Mouse (Mus musculus) layer of hippocampus, adult 9-10 months (tissue): ENCODE results near the gene Dclk1.
A peak's percentile ranks its signal among the peaks of the same experiment; 100 is the strongest.

Experiments
- DNase-seq: peaks from one replicate; pipeline ENCODE4 v3.0.0; 2022; ENCODE audit warnings: low spot score

Gene Dclk1

DNA sequence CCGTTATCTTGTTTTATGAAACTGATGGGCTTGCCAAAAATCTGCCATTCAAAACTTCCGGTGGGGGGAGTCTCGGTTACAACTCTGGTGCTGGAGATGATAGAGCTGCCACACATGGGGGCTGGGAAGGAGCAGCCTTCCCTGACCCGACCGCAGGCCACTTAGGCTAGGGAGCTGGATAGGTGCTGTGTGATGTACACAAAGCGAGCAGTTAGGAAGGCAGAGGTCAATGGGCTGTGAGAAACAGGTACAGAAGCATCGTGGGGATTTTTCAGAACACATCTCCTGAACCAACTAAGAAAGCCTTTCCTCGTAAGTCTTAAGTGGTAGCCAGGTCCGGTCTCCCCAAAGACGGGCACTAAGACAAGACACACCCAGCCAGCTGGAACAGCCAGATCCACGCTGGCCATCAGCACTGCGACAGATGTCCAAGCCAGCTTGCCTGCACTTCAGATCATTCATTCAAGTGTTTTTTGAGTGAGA is 297.7 kb downstream of the Dclk1 start:
- DNase-seq, result no peak

DNA sequence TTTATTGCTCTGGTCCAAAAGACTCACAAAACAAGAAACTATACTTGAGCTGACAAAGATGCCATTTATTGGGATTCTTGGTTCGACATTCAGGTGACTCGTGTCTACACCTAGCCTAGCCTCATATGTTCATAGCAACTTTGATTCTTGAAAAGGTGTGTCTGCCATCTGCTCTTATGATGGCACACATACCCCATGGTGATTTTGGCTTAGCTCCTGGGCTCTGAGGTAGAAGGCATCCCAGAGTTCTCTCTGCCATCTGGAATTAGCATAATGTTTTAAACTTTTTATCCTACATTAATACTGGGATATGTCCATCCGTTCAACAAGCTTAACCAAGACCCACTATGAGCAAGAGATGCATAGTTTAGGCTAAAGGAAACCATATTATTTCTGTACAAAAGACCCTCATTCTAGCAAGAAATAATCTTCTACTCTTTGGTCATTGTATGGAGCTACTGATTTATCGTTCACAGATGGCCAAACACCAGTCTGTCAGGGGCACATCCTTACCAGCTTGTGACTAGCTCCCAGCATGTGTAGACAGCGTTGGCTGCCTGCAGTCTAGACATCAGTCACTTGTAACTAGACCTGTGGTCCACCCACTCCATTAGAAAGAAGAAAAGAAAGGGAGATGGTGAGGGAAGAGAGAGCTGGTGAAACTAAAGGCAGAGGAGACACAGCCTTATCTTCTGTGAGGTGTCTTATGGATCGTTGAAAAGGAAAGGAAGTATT is 298.4 kb downstream of the Dclk1 start:
- DNase-seq, result no peak

DNA sequence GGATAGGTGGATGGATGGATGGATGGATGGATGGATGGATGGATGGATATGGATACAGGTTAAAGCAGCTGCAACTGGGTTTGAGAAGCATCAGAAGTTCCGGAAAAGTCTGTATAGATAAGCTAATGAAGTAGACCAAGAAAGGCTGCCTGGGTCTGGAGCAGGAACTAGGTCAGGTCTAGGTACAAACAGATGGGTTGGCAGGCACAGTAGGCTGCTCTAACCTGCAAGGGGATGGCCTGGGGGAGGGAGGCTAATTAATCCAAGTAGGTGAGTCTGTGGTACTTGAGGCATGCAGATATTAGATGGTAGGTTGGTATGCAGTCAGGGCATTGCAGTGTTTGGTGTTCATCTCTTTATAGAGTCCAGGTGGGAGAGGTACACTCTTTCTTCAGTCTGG is 299.6 kb downstream of the Dclk1 start:
- no peak for DNase-seq

DNA sequence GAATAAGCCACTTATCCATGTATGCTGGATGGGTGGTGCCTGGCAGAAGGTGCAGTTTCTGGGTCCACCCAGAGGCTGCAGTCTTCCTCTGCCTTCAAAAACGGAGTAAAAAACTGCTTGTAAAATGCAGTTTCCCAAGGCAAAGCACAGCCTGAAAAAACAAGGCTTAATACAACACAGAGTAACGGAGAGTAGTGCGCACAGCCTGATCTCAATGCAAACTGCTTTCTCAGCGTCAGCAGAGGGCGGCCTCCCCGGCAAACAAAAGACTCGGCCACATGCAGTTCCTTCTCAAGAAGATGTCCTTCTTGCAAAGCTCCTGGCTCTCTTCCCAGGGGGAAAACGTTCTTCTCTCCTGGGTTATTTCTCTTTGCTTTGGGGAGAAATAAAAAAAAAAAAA is 300.1 kb downstream of the Dclk1 start:
- no peak for DNase-seq

DNA sequence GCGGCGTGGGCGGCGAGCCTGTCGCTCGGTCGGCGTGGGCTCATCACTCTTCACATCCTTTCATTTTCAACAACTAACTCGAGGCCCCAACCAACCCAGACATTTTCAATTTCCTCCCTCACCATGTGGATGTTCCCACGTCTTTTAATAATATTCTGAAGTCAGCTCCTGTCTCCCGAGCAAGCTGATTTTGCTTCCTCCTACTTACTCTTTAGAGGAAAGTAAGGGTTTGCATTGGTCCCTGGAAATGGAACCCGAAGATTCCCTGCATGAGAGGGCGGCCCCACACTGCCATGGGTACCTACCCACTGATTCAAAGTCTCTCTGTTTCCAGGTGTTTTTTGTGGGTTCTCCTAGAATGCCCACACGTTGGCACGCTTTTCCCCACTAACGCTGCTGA is 300.8 kb downstream of the Dclk1 start:
- no peak for DNase-seq

DNA sequence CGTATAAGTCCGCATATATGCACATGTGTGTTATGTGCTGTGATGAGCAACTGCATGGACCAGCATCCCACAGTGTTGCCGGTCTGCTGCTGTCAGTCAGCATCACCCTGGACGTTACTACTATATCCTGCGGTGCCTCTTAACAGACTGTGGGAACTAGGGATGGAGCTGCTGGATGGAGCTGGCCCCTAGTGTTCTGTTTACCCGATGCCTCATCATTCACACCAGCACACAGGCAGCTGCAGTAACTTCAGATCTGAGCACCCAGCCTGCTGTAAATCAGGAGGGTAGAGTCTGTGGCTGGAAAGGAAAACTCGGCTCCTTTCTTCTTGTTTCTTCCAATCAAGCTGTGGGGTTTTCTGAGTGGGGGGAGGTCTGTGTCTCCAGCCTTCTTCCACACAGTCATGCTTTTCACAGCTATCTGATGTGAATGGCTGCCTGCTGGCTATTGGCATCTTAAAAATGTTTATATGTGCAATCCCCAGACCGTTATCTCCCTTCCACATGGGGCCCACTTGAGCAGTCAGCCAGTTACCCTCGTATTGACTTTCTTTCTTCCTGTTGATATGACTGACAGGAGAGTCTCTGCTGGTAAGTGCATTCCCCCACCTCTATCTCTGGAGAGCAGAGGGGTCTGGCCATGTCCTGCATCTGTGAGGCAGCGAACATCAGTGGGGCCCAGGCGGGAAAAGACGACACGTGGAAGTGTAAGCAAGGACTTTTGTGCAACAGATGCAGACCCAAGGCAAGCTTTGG is 301.9 kb downstream of the Dclk1 start:
- no peak for DNase-seq

DNA sequence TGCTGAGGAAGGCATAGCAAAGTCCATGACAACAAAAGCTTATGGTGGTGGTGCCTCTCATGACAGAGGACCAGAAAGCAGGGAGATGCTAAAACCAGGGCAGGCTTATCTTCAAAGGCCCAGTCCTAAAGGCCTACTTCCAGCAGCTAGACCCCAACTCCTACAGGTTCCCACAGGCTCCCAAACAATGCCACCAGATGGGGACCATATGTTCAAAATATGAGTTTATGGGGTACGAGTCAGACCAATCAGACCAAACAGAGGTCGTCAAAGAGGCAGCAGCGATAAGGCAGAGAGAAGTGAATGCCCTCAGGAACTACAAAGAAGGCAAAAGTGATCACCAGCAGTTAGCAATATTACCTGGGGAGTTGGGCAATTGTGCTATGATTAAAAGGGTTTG is 303.1 kb downstream of the Dclk1 start:
- no peak for DNase-seq

DNA sequence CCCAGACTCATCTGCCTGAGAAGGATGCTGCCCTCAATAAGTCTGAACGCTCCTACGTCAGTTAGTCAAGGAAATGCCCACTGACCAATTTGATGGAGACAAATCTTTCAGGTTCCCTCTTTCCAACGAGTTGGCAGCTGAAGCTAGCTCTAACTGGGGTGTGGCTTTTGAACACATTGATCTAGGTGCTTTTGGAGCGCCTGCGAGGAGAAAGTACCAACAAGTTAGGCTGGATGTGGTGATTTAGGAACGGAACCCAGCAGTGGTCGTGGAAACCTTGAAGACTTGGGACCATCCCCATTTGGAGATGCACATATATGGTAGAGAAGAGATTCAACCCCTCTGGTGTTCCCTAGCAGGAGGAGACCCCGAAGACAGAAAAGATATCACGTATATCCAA is 303.8 kb downstream of the Dclk1 start:
- no peak for DNase-seq

DNA sequence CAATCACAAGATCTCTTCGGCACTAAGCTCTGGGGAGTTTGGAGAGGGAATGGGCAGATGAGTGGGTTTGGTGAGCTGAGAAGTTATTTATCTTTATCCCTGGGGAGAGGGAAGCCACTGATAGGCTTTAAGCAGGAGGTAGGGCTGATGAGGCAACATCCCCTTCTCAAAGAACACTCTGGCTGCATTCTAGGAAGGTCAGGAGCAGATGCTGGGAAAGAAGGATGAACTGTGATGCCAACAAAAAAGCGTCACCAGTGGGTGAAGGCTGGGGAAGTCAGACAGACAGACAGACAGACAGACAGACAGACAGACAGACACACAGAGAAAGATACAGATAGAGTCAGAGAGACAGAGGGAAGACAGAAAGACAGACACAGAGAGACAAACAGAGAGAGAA is 304.9 kb downstream of the Dclk1 start:
- DNase-seq, result no peak

DNA sequence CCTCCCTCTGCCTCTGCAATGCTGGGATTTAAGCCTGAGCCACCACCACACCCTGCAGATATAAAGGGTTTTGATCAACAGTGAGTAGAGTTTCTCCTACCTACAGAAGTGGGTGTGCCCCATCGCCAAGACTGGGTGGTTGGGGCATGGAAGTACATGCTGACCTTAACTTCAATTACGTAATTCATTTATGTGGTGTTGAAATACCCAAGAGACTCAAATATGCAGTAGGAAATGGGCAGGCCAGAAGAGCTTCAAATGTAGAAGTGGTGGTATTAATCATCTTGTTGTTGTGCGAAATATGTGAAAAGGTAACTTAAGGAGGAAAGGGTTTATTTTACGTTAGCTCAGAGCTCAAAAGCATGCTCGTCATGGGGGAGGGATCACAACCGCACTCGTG is 307.2 kb downstream of the Dclk1 start:
- DNase-seq, result no peak

DNA sequence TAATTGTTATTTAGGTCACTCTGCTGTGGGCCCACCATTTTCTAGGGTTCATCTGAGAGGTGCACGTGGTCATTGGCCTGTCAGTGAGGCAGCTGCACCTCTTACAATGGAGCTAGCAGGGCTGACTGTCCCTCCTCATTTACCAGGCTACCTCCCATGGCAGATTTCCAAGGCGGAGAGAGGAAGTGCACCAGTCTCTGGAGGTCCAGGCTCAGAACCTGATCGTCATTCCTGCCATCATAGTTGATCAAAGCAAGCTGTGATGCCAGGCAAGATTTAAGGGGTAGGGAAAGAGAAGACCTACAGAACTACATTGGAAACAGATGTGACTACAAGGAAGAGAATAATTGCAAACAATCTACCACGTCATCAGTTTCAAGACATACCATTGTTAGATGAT is 308.8 kb downstream of the Dclk1 start:
- DNase-seq, result no peak

DNA sequence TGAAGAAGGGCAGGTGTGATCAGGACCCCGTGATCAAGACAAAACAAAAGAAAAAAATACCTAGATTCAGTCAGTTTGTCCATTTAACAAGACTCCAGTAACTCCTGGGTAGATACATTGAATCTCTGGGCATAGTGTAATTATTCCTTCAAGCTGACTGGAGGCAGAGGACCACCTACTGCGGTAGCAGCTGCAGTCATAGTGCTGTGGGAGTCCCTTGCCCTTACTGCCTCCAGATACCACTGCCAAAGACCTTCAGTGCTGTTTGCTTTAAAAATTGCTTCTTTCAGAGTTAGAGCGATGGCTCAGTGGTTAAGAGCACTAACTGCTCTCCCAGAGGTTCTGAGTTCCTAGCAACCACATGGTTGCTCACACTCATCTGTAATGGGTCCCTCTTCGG is 309.7 kb downstream of the Dclk1 start:
- no peak for DNase-seq

DNA sequence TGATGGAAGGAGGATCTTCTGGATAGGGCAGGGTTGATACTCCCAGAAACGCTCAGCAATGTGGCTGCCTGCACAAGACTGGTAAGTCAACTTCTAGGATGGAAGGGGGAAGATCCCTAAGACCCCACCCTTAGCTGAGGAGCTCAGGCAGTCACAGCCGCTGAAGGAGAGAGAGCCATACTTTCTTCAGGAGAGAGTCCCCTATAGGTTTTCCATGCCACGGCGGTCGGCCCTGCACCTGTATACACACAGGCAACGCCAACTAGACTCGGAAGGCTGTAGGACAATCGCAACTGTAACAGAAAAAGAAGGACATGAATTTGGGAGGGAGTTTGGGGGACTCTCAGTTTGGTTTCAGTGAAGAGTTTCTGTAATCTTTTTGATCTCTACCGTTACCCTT is 310.9 kb downstream of the Dclk1 start:
- DNase-seq, result no peak

DNA sequence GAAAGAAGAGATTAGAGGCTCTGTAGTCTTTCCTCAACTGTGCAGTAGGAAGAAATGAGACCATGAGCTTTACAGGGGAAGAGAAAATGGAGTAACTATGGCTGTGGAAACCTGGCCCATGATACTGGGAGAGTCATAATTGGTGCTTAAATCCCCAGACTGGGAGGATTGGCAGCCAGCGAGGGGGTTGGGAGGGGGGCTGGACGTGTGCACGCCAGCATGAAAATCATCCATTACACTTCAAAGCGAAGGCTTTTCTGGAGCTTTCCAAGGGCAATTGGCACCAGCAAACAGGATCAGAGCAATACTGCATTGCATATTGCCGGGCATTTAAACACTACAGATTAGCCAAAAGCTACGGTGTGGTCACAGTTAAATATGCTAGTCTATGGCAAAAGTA is 313.7 kb downstream of the Dclk1 start:
- DNase-seq, result no peak

DNA sequence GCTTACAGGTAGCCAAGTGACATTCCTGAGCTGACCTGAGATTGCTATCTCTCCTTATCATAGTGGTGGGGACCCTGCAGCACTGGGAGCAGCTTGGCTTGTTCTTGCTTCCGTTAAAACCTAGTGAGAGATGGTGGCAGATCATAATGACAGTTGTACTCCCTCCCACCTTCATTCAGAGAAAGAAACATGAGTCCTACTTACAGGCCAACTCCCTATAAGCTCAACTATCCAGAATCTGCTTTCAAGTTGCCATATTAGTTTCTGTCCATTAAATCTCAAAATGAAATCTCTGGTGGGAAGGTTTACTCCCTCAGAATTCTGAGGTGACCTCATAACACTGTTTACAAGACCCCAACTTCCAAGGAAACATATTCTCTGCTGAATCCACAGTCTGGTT is 316.4 kb downstream of the Dclk1 start:
- DNase-seq, result no peak

DNA sequence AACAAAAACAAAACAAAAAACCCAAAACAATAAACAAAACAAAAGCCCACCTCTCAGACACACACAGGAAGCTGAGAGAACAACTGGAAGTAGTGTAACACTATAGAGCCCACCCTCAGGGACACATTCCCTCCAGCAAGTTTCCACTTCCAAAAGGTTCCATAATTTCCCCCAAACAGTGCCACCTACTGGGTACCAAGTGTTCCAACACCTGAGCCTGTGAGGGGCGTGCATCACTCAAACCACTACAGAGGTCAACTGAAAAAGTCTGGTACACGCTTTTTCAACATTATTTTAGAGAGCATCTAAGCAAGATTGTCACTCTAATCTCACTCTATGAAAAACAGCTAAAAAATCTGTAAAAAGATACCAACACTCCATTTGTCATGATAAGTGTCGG is 325.3 kb downstream of the Dclk1 start:
- DNase-seq, result no peak

DNA sequence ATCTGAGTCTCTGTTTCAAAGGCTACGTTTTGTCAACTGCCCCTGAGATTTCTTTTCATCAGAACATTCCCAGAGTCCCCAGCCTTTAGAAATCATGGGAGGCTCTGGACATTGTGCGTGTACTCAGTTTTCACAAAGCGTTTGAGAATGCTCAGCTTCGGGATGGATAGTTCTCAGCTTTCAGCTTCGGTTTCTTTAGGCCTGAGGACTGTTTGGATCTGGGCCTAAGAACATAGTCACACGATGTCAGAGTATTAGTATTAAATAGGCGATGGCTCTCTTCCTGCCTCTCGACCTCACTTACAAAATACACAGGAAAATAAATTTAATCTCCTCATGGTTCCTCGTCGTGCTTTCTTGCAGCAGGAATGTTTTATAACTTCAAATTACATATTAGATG is 327.4 kb downstream of the Dclk1 start:
- no peak for DNase-seq

DNA sequence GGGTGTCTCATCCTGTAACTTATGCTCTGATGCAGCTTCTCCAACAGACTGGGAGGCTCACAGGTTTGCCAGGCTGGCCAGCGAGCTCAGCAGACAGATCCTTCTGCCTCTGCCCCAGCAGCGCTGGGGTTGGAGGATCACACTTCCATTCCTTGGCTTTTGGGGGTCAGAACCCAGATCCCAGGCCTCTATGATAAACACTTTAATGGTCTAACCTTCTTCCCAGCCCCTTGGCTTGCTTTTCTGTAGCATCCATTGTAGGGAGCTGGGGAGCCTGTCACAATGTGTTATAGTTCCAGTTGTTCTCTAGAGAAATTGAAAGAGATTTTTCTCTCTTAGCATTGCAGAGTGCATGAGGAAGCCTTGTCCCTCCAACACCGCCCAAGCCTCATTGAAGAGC is 328.9 kb downstream of the Dclk1 start:
- no peak for DNase-seq

DNA sequence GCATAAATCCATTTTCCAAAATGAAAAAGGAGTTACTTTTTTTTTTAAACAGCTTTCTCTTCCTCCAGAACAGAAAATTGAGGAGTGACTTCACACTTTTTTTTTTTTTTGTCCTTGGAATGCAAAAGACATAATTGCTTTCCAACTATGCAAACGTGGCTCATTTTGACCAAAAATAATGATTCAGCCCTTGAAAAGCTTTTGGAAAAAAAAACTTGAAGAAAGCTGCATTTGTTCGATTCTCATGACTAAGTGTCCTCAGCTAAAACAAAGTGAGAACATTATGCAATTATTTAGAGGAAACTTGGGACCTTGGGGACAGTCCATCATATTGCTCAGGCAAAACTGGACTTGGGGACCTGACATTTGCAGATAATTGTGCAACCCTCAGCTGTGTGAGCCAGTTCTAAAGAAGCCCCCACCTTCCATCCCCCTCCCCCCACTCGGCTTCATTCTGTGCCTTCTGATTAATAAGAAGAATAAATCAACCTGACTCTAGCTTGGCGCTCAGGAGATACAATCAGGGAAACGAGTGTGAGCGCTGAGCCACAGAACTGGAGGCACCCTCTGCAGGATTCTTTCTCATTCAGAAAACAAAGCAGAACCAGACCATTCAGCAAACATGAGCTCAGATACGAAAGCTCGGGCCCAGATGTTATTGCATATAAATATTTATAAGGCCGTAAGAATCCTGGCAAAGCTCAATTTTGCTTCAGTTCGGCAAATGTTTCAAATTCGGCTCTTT is 329.6 kb downstream of the Dclk1 start:
- peak; percentile 39 for DNase-seq

DNA sequence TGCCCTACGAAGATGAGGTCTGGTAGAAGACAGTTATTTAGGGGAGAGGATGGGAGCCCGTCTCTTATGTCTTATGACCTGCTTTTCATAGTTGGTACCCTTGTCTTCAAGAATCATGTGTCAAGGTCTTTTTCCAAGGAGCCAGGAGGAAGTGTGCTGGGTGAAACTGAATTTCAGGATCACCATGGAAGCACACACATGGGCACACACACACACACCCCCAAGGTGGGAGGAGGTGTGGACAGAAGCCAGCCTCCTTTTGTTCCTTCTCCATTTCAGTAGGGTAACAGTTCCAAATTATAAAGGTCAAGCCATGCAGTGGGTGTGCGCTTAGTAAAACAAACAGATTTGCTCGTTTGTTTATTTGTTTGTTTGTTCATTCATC is 330.1 kb downstream of the Dclk1 start:
- no peak for DNase-seq

DNA sequence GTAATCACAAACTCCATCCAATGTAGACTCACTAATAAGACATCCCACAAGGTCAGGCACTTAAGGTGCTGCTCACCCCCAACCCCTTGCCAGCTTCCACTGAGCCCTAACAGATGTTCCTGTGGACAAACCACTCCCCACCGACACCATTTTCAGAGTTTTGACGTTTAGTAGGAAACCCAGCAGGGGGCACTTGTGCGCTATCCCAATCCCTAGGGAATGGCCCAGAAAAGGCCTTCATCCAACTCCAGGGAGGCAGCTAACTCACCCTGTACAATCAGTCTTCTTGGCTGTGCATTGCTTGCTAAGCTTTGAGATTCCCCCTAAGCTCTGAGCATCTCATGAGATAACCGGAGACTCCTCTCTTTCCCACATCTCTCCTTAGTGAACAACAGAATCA is 331.8 kb downstream of the Dclk1 start:
- DNase-seq, result peak; percentile 15

DNA sequence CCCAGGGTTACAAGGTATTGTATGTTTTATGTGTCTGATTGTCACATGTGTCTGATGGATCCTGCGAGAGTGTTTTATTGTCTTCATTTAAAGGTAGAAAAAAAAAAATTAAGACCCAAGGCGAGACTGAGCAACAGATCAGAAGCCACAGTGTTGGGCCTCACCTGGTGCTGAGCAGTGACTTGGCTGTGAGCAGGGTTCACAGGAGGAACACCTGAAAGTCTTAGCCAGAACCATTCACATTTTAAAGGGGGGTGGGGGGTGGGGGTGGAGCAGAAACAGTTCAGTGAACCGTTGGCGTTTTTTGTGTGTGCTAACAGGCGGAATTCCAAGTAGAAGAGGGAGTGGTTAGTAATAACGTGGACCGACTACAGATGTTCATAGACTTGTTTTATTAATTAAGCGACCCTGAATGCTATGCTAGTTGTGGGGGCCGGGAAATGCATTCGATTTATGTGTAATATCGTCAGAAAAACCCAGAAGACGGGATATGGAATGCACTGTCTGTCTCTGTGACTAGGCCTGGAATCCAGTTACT is 345.3 kb downstream of the Dclk1 start:
- DNase-seq, result no peak
